Mouse (Mus musculus) ovary, adult 10 weeks (tissue): ENCODE data around the gene Arhgef16. TPM values are rescaled to one million over a fixed set of nuclear protein-coding genes. Genes with fewer than 3 reads are reported as not detected.

ENCODE experiments used
- polyA plus RNA-seq: library from polyadenylated mRNA; stranded (reverse); fragments of 350-450 nt; fragmentation: Illumina TruSeq; extraction: RNeasy Lipid Tissue Mini Kit (QIAGEN cat#74804); gene quantifications from one replicate; pipeline ENCODE4 v1.2.3, GENCODE M21; 2014

The Arhgef16 gene
- polyA plus RNA-seq = not detected

GRCm38 (mm10) chr4:154301466-154301881 lies at the start of gene Arhgef16:
TSS of gene Arhgef16 (minus strand) at chr4:154301676.

GRCm38 (mm10) chr4:154335761-154336160 lies 34.3 kb upstream of the Arhgef16 start, which contains the start of gene B230104I21Rik:
TSS of gene B230104I21Rik (plus strand) at chr4:154336127.

Other genes with a start within 250 kb of the Arhgef16 start
- gene Trp73, start 161.5 kb downstream of the Arhgef16 start, polyA plus RNA-seq = 0.14 TPM
- 0.37 TPM for gene Wrap73, start 159.3 kb downstream of the Arhgef16 start, polyA plus RNA-seq
- 73.6 TPM for gene Tprgl, start 141.0 kb downstream of the Arhgef16 start, polyA plus RNA-seq
- 0.26 TPM for gene Megf6, start 130.9 kb downstream of the Arhgef16 start, polyA plus RNA-seq
- not detected for gene B230104I21Rik, start 34.5 kb upstream of the Arhgef16 start, polyA plus RNA-seq